Mouse (Mus musculus) ES-E14 (cell line): ENCODE data around the gene Dync1li2. TPM values are rescaled to one million over a fixed set of nuclear protein-coding genes. Genes with fewer than 3 reads are reported as not detected.

ENCODE experiments used
- total RNA-seq: library from RNA; depleted of rRNA; stranded (reverse); fragments of 300-350 nt; gene quantifications from 2 replicates; pipeline ENCODE4 v1.2.3, GENCODE M21; 2012; rRNA removed

Gene Dync1li2
- total RNA-seq, 1 experiment = 28.9 TPM

Other genes starting within 250 kb of the Dync1li2 start
- gene Tk2, start 194.5 kb downstream of the Dync1li2 start, total RNA-seq = 8.7 and 9.8 TPM in 2 replicates
- 33.0 and 42.7 TPM in 2 replicates for gene Cklf, start 192.2 kb downstream of the Dync1li2 start, total RNA-seq
- gene Cmtm2a, start 149.9 kb downstream of the Dync1li2 start, total RNA-seq = not detected in 2 replicates
- not detected in 2 replicates for gene Gm45711, start 133.0 kb downstream of the Dync1li2 start, total RNA-seq
- gene Cmtm1, start 132.9 kb downstream of the Dync1li2 start, total RNA-seq = not detected in 2 replicates
- not detected in 2 replicates for gene Gm11020, start 121.5 kb downstream of the Dync1li2 start, total RNA-seq
- not detected in 2 replicates for gene Cmtm2b, start 120.8 kb downstream of the Dync1li2 start, total RNA-seq
- gene Cmtm3, start 103.6 kb downstream of the Dync1li2 start, total RNA-seq = 8.0 and 12.6 TPM in 2 replicates
- 20.5 and 21.3 TPM in 2 replicates for gene Cmtm4, start 47.2 kb downstream of the Dync1li2 start, total RNA-seq
- gene Terb1, start 66.9 kb upstream of the Dync1li2 start, total RNA-seq = 0.26 and 0.45 TPM in 2 replicates
- gene Nae1, start 91.6 kb upstream of the Dync1li2 start, total RNA-seq = 29.9 and 42.8 TPM in 2 replicates
- 0.90 and 1.1 TPM in 2 replicates for gene Car7, start 91.6 kb upstream of the Dync1li2 start, total RNA-seq
- 11.2 and 13.5 TPM in 2 replicates for gene Pdp2, start 148.4 kb upstream of the Dync1li2 start, total RNA-seq
- not detected in 2 replicates for gene Cdh16, start 181.3 kb upstream of the Dync1li2 start, total RNA-seq
- gene Rrad, start 188.3 kb upstream of the Dync1li2 start, total RNA-seq = 2.7 and 3.4 TPM in 2 replicates
- 71.9 and 81.9 TPM in 2 replicates for gene Ciao2b, start 198.9 kb upstream of the Dync1li2 start, total RNA-seq